Mouse (Mus musculus): Measurements from ENCODE around the gene Abhd16a.

Abhd16a gene

DNA sequence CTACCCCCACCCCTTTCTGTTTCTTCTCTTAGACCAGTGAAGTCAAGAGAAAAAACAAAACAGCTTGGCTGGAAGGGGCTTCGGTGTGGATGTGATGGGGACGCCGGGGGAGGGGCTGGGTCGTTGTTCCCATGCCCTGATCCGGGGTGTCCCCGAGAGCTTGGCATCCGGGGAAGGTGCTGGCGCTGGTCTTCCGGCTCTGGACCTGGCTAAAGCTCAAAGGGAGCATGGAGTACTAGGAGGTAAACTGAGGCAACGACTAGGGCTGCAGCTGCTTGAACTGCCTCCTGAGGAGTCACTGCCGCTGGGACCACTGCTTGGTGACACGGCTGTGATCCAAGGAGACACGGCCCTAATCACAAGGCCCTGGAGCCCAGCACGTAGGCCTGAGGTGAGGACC, 29.0 kb upstream of the Abhd16a start:
- no peak for DNase-seq

DNA sequence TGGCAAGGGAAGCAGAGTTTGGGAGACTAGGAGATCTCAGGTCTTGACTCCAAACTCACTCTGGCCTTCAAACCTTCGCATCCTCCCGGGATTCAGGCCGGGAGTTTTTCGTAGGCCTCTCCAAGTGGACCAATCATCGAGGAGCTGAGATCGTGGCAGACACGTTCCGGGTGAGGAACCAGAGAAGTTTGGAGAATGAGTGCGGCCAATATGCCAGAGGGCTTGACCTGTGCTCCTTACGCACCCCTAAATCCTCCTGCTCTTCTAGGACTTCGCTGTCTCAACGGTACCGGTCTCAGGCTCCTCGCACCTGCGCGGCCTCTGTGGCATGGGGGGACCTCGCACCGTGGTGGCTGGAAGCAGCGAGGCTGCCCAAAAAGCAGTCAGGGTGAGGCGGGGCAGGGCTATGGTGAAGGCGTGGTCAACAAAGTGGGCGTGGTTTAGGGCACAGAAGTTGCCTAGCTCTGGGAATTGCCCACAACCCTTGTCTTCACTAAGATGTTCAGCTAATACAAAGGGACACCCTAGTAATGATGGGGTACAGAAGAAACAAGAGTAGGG, 28.2 kb upstream of the Abhd16a start:
- no peak for DNase-seq

DNA sequence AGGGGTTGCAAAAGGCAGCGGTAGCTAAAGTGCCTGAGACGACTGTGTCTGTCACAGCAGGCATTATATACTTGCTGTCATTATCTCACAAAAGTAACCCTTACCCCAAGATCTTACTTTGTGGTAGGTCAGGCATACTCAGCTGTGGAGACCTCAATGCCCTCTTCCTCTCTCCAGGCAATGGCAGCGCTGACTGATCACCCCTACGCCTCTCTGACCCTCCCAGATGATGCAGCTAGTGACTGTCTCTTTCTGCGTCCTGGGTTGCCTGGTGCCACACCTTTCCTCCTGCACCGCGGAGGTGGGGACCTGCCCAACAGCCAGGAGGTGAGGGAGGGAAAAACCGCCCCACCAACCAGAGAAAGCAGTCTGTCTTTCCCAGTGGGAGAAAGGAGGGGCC, 27.8 kb upstream of the Abhd16a start:
- no peak for DNase-seq

DNA sequence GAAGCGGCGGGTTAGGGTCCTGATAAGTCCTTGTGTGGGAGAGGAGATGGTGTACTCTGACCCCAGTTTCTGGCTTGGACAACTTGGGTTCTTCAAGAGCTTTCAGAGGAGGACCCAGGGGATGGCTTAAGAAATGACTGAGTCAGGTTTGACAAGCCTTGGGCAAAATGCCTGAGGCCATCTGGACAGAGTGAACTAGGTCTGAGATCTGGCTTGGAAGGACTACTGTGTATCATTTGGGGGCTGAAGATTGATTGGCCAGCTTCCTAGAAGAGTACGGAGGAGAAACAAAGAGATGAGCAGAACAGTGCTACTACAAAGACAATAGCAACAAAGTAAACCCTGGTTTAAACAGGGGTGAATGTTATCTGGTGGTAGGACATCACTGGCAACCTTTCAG, 25.6 kb upstream of the Abhd16a start:
- DNase-seq, result no peak

DNA sequence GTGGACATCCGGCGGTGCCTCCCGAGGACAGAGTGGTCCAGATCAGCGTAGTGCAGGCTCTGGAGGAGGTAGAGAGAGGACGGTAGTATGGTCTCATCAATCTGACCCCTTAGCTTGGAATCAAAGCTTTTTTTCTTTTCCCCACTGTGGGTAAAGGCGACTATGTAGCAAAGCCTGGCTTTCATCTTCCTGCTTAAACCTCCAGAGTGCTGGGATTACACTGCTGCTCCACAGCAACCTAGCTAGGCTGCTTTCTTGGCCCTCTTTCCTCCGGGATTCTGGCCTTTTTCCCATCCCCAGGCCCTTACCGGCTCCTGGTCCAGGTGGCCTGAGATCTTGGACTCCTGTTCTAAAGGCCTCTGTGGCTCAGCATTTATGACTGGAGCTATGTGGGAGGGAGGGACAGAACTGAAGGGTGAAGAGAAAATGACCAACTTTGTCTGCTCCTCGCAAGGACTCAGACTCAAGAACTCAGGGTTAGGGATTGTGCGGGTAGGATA, 24.6 kb upstream of the Abhd16a start:
- DNase-seq, result peak; percentile 66

DNA sequence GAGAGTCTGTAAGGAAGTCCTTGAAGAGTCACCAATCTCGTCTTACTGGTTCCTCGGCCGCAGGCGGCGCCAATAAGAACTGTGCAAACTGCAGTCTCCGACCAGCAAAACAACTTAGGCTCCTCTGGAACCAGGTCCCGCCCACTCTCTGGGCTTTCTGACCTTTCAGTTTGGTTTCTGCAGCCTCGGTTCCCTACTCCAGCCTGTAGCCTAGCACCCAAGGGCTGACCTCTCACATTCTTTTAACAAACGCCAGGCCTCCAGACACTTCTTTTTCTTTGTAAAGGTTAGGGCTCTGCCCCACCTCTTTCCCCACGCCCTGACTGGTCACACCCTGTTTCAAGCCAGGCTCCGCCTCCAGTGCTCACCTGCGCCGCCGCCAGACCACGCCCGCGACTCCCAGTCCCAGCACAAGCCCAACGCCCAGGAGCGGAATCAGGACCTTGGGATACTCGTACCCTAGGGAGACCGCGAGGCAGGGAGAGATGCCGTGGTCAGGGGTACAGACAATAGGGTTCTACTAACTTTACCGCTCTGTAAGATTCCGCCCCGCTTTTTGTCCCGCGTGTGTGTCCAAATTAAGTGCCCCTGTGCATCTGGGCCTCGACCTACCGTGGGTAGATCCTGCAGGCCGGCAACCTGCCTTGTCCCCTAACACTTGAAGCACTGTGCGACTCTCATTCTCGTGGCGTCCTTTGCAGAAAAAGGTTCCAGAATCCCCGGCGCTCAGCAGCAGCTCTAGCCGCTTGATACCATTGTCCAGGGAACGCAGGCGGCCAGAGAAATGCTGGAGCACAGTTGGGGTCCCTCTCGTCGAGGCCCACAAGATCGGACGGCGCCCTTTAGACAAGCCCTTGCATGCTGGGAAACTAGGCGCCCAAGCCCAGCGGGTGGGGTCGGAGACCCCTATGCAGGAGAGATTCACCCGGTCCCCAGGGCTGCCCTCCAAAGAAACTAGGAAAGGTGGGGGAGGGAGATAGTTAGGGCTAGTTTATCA, 23.8 kb upstream of the Abhd16a start, which contains the start of gene Ly6g6c:
Gene Ly6g6c (plus strand): TSS at position 438 of the 997 bp plus-strand sequence.
- DNase-seq, result no peak

DNA sequence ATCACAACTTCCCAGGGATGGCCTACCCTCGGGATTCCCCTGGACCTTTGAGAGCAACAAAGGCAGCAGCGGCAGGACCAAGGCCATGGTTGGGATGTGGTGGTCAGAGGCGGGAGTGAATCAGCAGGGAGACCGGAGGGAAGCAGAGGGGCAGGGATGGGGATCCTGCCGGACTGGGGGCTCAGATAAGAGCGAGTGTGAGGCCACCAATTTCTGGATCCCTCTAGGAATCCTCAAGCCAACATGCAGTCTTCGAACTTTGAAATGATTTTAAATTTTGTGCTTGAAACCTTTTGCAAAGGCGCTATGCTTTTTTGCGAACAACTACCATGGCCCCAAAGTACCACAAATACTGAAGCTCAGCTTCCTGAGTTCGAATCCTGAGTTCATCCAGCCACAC, 23.0 kb upstream of the Abhd16a start, which contains the start of gene Mpig6b:
Gene Mpig6b (minus strand): TSS at position 101 of the 400 bp plus-strand sequence.
- no peak for DNase-seq

DNA sequence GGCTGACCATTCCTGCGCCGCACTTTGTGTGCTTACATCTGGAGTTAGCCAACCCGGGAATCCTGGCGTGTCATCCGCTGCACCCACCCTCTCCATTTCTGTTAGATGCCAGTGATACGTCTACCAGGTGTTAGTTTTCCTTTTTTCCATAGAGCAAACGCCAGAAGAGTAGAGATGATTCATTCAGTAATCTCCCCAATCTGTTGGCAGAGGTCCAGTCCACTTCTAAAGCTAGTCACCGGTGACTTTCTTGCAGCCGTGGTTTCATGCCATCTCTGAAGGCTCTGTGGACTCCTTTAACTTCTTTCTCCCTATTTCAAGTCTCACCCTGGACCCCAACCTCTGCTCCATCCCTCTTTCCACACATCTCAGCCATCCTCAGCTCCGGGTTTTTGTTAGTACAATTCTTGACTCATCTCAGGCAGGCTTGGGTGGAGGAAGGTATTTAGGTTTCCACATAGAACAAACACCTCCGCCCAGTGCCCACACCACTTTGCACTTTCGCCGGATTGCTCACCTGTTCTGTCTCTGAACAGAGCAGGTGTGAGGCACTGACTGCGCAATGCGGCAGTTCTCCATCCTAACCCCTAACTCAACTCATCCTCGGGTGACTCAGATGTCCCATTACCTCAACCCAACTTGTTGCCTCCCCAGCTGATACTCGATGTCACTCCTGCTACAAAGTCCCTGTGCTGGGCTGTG, 20.7 kb upstream of the Abhd16a start:
- no peak for DNase-seq

DNA sequence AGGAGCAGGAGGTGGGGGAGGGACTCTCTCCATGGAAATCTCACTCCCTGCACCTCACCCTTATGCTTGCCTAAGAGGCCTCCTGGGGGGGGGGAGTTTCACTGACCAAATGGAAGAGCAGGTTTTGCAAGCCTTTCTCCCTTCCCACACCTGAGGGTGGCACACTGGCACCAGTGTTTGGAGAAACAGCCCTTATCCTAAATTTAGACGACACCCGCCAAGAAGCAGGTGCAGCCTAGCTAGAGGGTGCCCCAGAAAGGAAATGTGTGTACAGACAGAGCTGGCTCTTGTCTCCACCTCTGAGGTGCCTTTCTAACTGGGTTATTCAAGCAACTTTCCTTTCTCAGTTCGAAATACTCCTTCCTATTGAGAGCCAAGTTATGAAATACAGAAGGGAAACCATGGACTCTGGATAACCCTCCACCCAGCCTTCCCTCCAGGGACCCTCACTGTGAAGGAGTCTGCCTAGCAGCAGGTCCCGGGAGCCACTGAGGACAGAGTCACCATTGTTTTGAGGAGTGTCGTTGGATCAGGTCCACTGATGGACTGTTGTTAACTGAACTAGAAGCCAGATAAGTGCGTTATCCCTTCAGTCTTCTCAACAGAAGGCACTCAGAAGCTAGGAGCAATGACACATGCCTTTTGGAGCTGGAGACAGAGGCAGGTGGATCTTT, 18.4 kb upstream of the Abhd16a start:
- peak; percentile 86 for DNase-seq

DNA sequence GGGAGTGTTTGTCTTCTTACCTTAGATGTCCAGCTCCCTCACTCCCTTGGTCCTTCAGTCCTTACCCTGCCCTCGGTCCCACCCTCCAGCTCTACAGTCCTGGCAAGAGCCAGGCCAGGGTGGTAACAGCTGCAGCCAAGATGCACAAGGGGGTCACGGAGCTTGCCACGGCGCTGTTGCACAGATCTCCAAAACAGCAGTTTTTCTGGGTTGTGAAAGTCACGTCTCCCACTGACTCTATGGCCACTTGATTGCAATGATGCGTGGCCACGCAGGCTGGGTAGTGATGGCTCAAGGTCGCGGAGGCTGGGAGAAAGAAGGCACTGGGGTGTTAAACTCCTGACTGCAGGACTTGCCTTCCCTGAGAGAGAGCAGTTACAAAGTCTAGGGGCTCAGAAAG, 17.6 kb upstream of the Abhd16a start:
- DNase-seq, result no peak

DNA sequence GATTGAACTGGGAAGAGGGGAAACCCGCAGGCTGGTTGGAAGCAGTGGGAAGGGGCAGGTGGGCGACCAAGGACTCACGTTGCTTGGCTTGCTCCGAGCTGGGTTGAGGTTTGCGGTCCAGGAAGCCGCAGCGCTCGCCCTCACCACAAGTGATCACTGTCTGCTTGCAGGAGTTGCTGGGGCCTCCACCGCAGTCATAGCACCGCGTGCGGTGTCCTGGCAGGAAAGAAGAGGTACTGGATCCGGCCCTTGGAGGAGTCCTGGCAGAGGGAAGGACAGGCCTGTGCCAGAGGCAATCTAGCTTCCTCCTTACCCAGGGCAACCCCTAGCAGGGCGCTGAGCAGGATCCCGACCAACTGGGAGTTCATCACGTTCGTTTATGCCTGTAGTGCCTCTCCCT, 15.0 kb upstream of the Abhd16a start:
- peak; percentile 80 for DNase-seq

DNA sequence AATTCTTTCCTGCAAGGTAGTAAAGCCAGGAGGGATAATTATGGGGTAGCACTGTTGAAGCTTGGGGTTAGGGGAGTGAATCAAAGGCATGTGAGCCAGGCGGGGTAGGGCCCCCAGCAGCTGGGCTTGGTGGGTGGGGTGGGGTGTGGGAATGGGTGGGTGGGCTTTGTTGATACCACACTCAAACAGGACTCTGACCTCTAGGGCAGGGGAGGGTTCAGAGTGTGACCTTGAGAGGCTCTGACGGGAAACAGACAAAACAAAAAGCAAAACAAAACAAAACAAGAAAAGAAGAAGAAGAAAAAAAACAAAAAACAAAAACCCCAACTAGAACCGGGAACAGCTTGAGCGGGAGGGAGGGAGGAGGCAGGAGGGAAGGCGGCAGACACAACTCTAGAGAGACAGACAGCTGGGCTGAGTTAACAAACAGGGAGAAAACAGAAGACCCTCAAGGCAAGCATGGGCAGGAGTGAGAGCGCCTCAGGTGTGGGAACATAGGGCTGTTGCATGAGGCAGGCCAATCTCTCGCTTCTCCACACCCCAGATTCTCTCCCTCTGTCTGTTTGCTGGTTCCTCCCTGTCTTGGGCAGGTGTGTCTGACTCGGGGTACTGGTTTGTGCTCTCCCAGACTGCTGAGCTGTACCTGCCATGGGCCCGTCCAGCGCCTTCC, 12.4 kb upstream of the Abhd16a start, which contains the start of gene Ly6g6e:
Gene Ly6g6e (plus strand): TSS at position 396 of the 670 bp plus-strand sequence.
- no peak for DNase-seq

DNA sequence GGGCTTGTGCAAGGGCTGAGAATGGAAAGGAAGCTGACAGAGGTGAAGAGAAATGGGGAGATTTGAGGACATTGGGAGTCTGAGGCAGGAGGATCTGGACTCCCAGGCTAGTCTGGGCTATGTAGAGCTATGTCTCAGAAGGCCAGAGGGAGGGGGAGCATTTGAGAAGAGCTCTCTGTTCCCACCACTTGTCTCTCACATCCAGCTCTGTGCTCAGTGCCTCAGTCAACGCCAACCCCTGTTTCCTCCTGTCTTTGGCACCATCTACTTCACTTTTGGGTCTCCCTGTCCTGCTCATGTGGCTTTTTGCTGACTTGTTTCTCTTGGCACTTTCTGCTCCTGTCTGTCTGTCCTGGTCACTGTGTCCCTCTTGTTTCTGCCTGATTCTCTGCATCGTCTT, 11.8 kb upstream of the Abhd16a start:
- no peak for DNase-seq

DNA sequence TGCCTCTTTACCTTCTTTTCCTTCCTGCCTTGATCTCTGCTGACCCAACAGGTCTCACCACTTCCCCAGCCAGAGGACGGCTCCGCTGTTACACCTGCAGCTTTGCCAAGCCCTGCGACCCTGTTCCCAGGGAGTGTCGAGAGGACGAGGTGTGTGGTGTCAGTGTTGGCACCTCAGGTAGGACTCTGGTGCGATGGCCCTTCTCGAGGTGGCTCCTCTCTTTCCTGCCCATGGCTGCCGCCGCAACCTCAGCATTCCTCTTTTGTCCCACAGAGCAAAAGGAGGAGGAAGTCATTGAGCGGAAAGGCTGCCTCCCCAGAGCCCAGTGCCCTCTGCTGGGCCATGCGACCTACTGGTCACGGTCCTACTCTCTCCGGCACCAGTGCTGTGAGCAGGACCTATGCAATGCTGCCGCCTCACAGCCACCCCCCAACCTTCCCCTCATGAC, 11.3 kb upstream of the Abhd16a start, which contains the start of gene Ly6g6d:
Gene Ly6g6d (minus strand): TSS at position 280 of the 448 bp plus-strand sequence.
- no peak for DNase-seq

DNA sequence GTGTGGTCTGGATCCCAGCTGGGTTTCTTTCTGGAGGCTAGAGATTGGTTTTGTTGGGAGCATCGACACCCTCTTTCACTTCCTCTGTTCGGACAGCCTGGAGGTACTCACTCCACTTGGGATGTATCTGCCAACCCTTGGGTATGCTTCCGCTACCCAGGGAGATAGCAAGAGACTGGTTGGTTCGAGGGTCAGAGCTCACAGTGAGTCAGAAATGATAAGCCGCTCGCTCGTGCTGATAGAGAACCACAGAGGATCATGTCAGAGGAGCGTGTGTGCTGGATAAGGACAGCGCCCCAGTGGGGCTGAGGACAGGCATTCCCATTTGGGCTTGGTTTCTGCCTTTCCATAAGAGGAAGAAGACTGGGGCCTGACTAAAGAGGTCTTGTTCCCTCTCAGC, 9.3 kb upstream of the Abhd16a start:
- DNase-seq, result no peak

DNA sequence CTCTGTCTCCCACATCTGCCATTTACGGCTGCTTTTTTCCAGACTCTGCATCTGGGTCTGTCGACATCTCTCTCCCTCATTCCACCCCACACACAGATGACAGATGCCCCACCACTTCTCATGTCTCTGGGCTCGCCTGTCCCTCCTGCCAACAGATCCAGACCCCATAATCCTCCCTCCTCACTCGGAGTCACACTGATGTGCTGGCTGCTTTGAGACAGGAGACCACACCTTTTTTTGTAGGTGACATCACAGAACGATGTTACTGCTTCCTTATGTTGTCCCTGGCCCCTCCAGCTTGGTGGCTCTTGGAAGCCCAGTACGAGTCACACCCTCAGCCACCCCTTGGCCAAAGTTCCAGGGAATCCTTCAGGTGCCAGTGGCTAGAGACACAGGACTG, 8.8 kb upstream of the Abhd16a start:
- no peak for DNase-seq

DNA sequence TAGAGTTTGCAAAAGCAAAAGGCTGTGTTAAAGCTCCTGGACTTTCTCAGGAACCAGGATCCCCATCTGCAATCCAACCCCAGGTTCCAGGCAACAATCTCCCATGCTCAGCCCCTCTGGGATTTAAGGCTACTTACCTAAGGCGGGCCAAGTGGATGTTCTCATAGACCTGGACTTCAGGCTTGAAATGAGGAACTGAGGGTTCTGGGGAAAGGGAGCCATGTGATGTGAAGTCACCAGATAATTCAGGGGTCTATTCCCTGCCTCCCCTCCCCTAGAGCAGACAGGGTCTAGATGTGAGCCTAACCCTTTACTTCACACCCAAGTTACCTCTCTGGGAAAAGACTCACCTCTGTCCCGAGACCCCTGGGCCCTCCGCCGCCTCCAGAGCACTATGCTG, 8.4 kb upstream of the Abhd16a start:
- no peak for DNase-seq

DNA sequence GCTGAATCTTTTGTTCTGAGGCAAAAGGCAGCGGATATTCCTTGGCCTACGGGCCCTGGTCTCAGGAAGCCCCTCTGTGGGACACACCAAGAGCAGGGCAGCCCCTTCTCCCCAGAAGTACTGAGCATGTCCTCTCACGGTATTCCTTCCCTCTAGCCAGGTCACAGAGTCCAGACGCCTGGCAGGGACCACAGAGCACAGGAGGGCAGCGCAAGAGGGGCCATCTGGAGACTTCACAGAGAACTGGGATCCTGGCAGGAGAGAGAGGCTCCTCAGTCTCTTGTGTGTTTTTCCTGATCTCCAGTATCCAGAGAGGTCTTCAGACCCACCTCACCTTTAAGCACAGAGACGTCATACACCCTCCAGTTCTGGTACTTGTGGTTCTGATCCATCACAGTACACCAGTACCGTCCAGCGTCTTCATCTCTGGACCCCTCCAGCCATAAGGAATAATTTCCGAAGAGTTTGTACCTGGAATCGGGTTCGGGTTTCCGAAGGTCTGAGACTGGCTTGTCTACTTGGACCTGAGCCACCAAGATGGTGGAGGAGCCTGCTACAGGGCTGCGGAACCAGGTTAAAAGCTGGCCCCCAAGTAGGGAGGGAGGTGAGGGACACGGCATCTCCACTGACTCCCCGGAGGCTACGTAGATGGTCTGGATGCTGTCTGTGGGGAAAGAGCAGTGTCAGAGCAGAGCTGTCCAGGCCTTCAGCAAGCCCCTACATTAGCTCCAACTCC, 6.1 kb upstream of the Abhd16a start:
- DNase-seq, result peak; percentile 75

DNA sequence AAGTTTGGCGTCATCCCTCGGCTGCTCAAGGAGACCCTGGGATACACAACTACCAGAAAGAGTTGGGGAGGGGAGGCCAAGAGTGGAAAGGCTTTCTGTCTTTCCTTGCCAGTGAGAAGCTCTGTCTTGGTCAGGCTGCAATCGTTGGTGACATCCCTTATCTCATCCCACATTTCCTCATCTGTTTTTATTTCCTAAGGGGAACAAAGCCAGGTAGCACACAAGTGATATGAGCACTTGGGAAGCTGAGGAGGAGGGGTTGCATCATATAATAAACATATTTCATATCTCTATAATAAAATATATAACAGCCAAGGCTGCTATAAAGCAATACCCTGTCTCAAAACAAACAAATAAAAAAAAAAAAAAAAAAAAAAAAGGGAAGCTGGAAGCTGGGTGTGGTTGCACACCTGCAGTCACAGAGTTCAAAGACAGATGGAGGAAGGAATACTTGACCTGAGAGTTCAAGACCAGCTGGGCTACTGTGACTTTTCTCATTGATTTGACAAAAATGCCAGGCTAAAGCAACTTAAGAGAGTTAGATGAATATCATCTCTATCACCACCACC, 5.0 kb upstream of the Abhd16a start:
- DNase-seq, result no peak

DNA sequence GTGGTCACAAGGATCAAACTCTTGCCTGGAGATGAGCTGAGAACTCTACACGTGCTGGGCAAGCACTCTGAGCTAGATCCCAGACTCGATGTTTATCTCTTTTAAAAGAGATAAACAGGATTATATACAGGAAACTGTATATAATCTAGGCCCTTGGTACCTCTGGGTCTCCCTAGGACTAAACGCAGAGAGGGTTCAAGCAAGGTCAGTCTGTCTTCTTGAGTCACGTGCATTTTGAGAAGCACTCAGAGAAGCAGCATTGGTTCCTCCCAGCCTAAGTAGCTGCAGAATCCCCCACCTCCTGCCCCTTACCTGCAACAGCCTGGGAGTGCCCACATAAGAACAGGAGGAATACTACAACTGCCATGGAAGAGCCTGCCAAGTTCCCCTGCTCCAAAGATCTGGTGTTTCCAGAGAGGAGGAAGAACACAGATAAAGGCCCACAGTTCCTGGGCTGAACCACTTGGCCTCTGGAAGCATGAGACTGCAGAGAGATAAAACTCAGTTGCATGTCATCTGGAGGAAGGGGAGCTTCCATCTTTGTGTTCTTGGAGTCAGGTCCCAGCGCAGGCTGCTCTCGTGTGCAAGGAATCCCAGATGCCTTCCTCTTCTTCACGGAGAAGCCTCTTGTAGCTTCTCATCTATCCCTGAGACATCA, 3.7 kb upstream of the Abhd16a start, which contains the start of gene Ly6g6f:
Gene Ly6g6f (minus strand): TSS at position 403 of the 658 bp plus-strand sequence.
- no peak for DNase-seq
